Mouse (Mus musculus) cerebellum, adult 2 months (tissue): Measurements from ENCODE around the gene Tbc1d1.

Experiments used
- CTCF ChIP-seq: fragments of 200-500 bp; IDR thresholded peaks from 2 replicates; pipeline ENCODE4 v1.5.1; 2011; ENCODE audit warnings: low read depth, mild to moderate bottlenecking, control low read depth, low read length, moderate library complexity, borderline replicate concordance; ENCODE audit not compliant: insufficient read depth
- POLR2A ChIP-seq: fragments of 200-500 bp; IDR thresholded peaks from 2 replicates; pipeline ENCODE4 v1.6.1; 2011; ENCODE audit warnings: low read length, control low read depth, borderline replicate concordance; ENCODE audit not compliant: insufficient read depth

GRCm38 (mm10) chr5:64157926-64158325, 1.8 kb downstream of the Tbc1d1 start:
- TF ChIP-seq CTCF (no peak), POLR2A (no peak)
